Mouse (Mus musculus) embryonic facial prominence, embryonic 13.5 days (tissue): ENCODE results near the gene Lsm14b. TPM values are rescaled to one million over a fixed set of nuclear protein-coding genes. Genes with fewer than 3 reads are reported as not detected.

ENCODE experiments used
- ATAC-seq: fragments of 200-750 bp; cut with Nextera tagmentation; 2 replicates; pipeline ENCODE4 v1.8.0; 2017; ENCODE audit warnings: low read depth; ENCODE audit not compliant: insufficient number of reproducible peaks, insufficient read depth, low FRiP score, low TSS enrichment
- H3K27ac ChIP-seq: fragments of 300-500 bp; sonication (generic); 2 replicates; pipeline ENCODE4 v1.5.1; 2015; ENCODE audit warnings: moderate library complexity, mild to moderate bottlenecking, inconsistent platforms
- H3K27me3 ChIP-seq: fragments of 300-500 bp; sonication (generic); 2 replicates; pipeline ENCODE4 v1.6.1; 2015; ENCODE audit warnings: mild to moderate bottlenecking, inconsistent platforms
- H3K36me3 ChIP-seq: fragments of 300-500 bp; sonication (generic); 2 replicates; pipeline ENCODE4 v1.6.1; 2015; ENCODE audit warnings: mild to moderate bottlenecking, inconsistent platforms
- H3K4me1 ChIP-seq: fragments of 300-500 bp; sonication (generic); 2 replicates; pipeline ENCODE4 v1.6.1; 2015; ENCODE audit warnings: inconsistent platforms
- H3K4me2 ChIP-seq: fragments of 300-500 bp; sonication (generic); 2 replicates; pipeline ENCODE4 v1.6.1; 2015; ENCODE audit warnings: moderate library complexity, mild to moderate bottlenecking, inconsistent platforms
- H3K4me3 ChIP-seq: fragments of 300-500 bp; sonication (generic); 2 replicates; pipeline ENCODE4 v1.5.1; 2015; ENCODE audit warnings: mild to moderate bottlenecking, inconsistent platforms
- H3K9ac ChIP-seq: fragments of 300-500 bp; sonication (generic); 2 replicates; pipeline ENCODE4 v1.6.1; 2015; ENCODE audit warnings: mild to moderate bottlenecking, inconsistent platforms
- H3K9me3 ChIP-seq: fragments of 300-500 bp; sonication (generic); 2 replicates; pipeline ENCODE4 v1.6.1; 2016; ENCODE audit warnings: inconsistent platforms
- WGBS: fragments of 180-500 bp; shearing (Covaris S2); methylation state at CpG from one replicate; pipeline ENCODE4 v1.1.7; 2015; ENCODE audit warnings: mixed read lengths; 5-methylcytosine and 5-hydroxymethylcytosine counted together
- polyA plus RNA-seq: library from polyadenylated mRNA; unstranded; fragments of >200 nt; fragmentation: Nextera tagmentation; extraction: Ambion mirVana; gene quantifications from 2 replicates; pipeline ENCODE4 v1.2.1, GENCODE M21; 2015

Gene Lsm14b
- polyA plus RNA-seq, 1 experiment from 2014 or later: 11.4 TPM

DNA sequence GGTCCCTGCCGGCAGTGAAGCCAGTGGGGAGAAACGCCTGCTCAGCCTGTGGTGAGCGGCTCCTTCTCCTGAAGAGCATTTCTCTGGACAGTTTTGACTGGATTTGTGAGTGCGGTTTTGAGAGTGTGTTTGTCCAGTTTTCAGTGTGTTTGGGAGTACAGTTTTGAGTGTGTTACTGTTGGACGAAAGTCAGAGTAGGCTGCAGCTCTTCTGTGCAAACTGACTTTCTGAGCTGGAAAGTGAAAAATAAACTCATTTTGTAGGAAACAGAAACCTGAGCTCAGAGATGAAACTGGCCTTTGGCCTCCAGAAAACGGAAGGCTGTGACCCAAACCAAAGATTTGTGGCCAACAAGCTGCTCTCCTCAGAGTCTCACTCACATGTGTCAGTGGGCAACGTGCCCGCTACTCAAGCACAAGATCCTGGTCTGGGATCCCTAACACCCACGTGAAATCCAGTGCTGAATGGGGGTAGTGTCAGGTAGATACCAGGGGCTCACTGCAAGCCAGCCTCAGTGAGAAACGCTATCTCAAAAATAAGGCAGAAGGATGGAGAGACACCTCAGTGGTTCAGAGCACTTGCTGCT is 38.3 kb upstream of the Lsm14b start:
- Histone ChIP-seq H3K9ac (no peak overlapping the region), H3K9me3 (no peaks in the 10 kb centered on the region), H3K4me2 (no peak overlapping the region), H3K4me3 (no peak overlapping the region), H3K27ac (no peak overlapping the region), H3K36me3 (no peaks in the 10 kb centered on the region), H3K4me1 (0 out of 2 replicates have a peak, but pooled peaks cover 5% of the 10 kb centered on the region), H3K27me3 (no peaks in the 10 kb centered on the region)
- 72% methylated on average over 10 of the region's 10 CpGs for whole genome bisulfite sequencing
- no peak for ATAC-seq

- no peak for ATAC-seq
- H3K4me1 ChIP-seq: 0 out of 2 replicates have a peak, but pooled peaks cover 5% of the 10 kb centered on the region
- no peak overlapping the region for H3K4me2 ChIP-seq
- no peaks in the 10 kb centered on the region for H3K27me3 ChIP-seq
- no peak overlapping the region for H3K9ac ChIP-seq
- no peak overlapping the region for H3K4me3 ChIP-seq
- WGBS: 74% methylated on average over 1 of the region's 1 CpGs
- H3K27ac ChIP-seq: no peak overlapping the region
- no peaks in the 10 kb centered on the region for H3K9me3 ChIP-seq
- no peaks in the 10 kb centered on the region for H3K36me3 ChIP-seq
Observed at GRCm38 (mm10) chr2:179989098-179989497, 35.7 kb upstream of the Lsm14b start.

DNA sequence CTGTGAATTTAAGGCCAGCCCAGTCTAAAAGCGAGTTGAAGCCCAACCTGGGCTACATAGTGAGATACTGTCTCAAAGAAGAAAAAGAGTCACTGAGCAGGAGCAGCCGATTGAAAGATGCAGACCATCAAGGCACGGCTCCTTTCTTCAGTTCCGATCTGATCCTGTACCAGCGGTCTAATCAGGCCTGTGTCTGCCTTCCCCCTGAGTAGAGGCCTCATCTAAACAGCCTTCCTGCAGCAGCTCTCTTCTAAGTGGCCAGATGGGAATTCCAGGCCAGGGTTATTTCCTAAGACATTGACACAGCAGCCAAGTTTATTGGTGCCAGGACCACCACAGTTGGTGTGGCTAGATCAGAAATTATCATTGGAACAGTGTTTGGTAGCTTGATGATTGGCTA is 31.7 kb upstream of the Lsm14b start:
- 83% methylated on average over 5 of the region's 5 CpGs for WGBS
- H3K4me1 ChIP-seq: no peaks in the 10 kb centered on the region
- no peak overlapping the region for H3K9ac ChIP-seq
- no peak for ATAC-seq
- no peaks in the 10 kb centered on the region for H3K9me3 ChIP-seq
- H3K4me3 ChIP-seq: no peak overlapping the region
- H3K4me2 ChIP-seq: no peak overlapping the region
- H3K27ac ChIP-seq: no peak overlapping the region
- H3K36me3 ChIP-seq: no peaks in the 10 kb centered on the region
- H3K27me3 ChIP-seq: no peaks in the 10 kb centered on the region

DNA sequence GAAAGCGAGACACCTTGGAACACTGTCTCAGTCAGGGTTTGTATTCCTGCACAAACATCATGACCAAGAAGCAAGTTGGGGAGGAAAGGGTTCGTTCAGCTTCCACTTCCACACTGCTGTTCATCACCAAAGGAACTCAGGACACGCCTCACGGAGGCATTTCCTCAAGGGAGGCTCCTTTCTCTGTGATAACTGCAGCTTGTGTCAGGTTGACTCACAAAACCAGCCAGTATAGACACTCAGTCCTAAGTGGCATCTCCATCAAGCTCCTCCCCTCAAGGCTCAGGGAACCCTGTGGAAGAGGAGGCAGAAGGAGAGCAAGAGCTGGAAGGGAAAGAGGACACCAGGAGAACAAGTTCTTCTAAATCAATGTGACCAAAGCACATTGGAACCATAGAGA is 26.4 kb upstream of the Lsm14b start:
- Histone ChIP-seq H3K4me3 (no peak overlapping the region), H3K27me3 (no peaks in the 10 kb centered on the region), H3K4me2 (no peak overlapping the region), H3K4me1 (no peaks in the 10 kb centered on the region), H3K36me3 (no peaks in the 10 kb centered on the region), H3K27ac (no peak overlapping the region), H3K9me3 (no peaks in the 10 kb centered on the region), H3K9ac (no peak overlapping the region)
- 80% methylated on average over 4 of the region's 4 CpGs for WGBS
- no peak for ATAC-seq

DNA sequence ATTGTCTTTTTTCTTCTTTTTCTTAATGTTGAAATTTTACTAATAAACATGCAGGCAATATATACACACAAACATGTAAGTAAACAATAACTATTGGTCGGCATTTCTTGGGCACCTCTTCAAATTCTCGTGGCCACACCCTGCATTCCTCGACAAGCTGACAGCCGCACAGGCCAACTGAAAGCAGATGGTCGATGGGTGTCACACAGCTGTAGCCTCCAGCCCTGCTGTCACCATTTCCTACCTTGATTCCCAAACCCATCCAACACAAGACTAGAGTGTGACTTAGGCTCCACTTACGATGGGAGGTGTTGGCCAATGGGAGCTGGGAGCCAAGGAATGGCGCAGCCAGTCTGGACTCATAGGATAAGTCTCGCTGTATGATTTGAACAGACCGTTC is 23.2 kb upstream of the Lsm14b start:
- WGBS: 81% methylated on average over 9 of the region's 9 CpGs

GRCm38 (mm10) chr2:180005656-180006351 is 19.0 kb upstream of the Lsm14b start:
- H3K27me3 ChIP-seq: peaks cover 8% of the 10 kb centered on the region; the same call in 1 of the 2 replicates
- no peaks in the 10 kb centered on the region for H3K4me1 ChIP-seq
- no peak overlapping the region for H3K9ac ChIP-seq
- no peak overlapping the region for H3K27ac ChIP-seq
- WGBS: 60% methylated on average over 5 of the region's 5 CpGs
- H3K36me3 ChIP-seq: no peaks in the 10 kb centered on the region
- no peak overlapping the region for H3K4me3 ChIP-seq
- ATAC-seq: no peak
- no peaks in the 10 kb centered on the region for H3K9me3 ChIP-seq
- H3K4me2 ChIP-seq: no peak overlapping the region

More for the DNA sequence above, 23.2 kb upstream of the Lsm14b start:
- H3K9me3 ChIP-seq: no peaks in the 10 kb centered on the region
- no peak for ATAC-seq
- no peaks in the 10 kb centered on the region for H3K36me3 ChIP-seq
- no peaks in the 10 kb centered on the region for H3K4me1 ChIP-seq
- no peak overlapping the region for H3K4me3 ChIP-seq
- no peak overlapping the region for H3K9ac ChIP-seq
- no peak overlapping the region for H3K27ac ChIP-seq
- H3K4me2 ChIP-seq: no peak overlapping the region
- peaks cover 8% of the 10 kb centered on the region; the same call in 1 of the 2 replicates for H3K27me3 ChIP-seq

- 44% methylated on average over 9 of the region's 9 CpGs for WGBS
- no peaks in the 10 kb centered on the region for H3K36me3 ChIP-seq
- no peak for ATAC-seq
Observed at GRCm38 (mm10) chr2:180006352-180007017, 18.3 kb upstream of the Lsm14b start.

GRCm38 (mm10) chr2:180010686-180011085 is 14.1 kb upstream of the Lsm14b start:
- WGBS: 89% methylated on average over 7 of the region's 7 CpGs
- no peaks in the 10 kb centered on the region for H3K36me3 ChIP-seq
- no peak overlapping the region for H3K27ac ChIP-seq
- no peak for ATAC-seq
- H3K9me3 ChIP-seq: no peaks in the 10 kb centered on the region
- H3K4me1 ChIP-seq: no peaks in the 10 kb centered on the region
- no peak overlapping the region for H3K4me3 ChIP-seq
- H3K4me2 ChIP-seq: no peak overlapping the region
- H3K9ac ChIP-seq: no peak overlapping the region
- peaks cover 8% of the 10 kb centered on the region; the same call in 1 of the 2 replicates for H3K27me3 ChIP-seq

More at GRCm38 (mm10) chr2:180006352-180007017, 18.3 kb upstream of the Lsm14b start:
- H3K27ac ChIP-seq: no peak overlapping the region
- H3K9ac ChIP-seq: no peak overlapping the region
- H3K4me1 ChIP-seq: no peaks in the 10 kb centered on the region
- no peak overlapping the region for H3K4me3 ChIP-seq
- H3K9me3 ChIP-seq: no peaks in the 10 kb centered on the region
- H3K27me3 ChIP-seq: peaks cover 8% of the 10 kb centered on the region; the same call in 1 of the 2 replicates
- H3K4me2 ChIP-seq: no peak overlapping the region

DNA sequence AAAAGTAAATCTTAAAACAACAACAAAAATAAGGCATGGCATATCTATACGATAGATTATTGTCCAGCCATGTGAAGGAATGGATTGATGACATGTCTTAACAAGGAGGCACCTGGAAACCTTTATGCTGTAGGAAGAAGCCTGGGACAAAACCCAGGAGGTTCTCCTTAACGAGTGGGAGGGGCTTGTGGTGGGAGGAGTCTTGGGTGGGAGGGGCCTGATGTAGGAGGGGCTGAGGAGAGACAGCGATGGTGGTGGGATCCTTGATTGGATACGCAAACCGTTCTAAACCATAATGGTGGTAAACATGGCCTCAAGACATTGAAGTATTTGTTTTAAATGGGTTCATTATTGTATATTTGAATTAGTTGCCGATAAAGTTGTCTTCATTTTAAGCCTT is 13.4 kb upstream of the Lsm14b start:
- no peak overlapping the region for H3K27ac ChIP-seq
- H3K4me3 ChIP-seq: no peak overlapping the region
- no peaks in the 10 kb centered on the region for H3K4me1 ChIP-seq
- H3K9ac ChIP-seq: no peak overlapping the region
- no peak overlapping the region for H3K4me2 ChIP-seq
- H3K36me3 ChIP-seq: no peaks in the 10 kb centered on the region
- ATAC-seq: no peak
- 81% methylated on average over 6 of the region's 6 CpGs for WGBS
- no peaks in the 10 kb centered on the region for H3K9me3 ChIP-seq
- H3K27me3 ChIP-seq: 0 out of 2 replicates have a peak, but pooled peaks cover 1% of the 10 kb centered on the region

DNA sequence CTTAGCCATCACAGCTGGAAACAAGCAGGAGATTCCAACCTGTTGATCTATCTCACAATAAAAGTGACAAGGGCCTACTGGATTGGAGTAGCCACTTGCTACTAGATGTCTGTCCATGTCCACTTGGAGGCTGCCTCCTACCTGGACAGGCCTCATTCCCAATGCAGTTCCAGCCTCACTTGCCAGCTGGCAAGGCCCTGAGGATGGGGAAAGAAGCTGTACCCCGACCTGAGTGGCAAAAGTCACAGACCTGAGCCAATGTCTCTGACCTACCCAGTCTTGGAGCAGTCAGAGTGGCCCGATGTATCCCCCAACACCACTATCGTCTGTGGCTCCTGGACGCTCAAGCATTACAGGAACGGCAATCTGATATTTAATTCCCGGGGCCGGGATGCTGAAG is 11.1 kb upstream of the Lsm14b start:
- ATAC-seq: no peak
- 90% methylated on average over 7 of the region's 7 CpGs for WGBS
- no peaks in the 10 kb centered on the region for H3K4me1 ChIP-seq

GRCm38 (mm10) chr2:180017632-180018031 is 7.2 kb upstream of the Lsm14b start:
- Histone ChIP-seq H3K4me1 (no peaks in the 10 kb centered on the region), H3K27me3 (peaks cover 16% of the 10 kb centered on the region), H3K9ac (no peak overlapping the region), H3K27ac (no peak overlapping the region), H3K9me3 (no peaks in the 10 kb centered on the region), H3K4me2 (no peak overlapping the region), H3K4me3 (no peak overlapping the region), H3K36me3 (no peaks in the 10 kb centered on the region)
- ATAC-seq: no peak
- WGBS: 49% methylated on average over 4 of the region's 4 CpGs

More for the DNA sequence above, 11.1 kb upstream of the Lsm14b start:
- H3K9ac ChIP-seq: no peak overlapping the region
- H3K36me3 ChIP-seq: no peaks in the 10 kb centered on the region
- no peaks in the 10 kb centered on the region for H3K9me3 ChIP-seq
- H3K4me3 ChIP-seq: no peak overlapping the region
- H3K4me2 ChIP-seq: no peak overlapping the region
- no peak overlapping the region for H3K27ac ChIP-seq
- no peaks in the 10 kb centered on the region for H3K27me3 ChIP-seq

- Histone ChIP-seq H3K36me3 (no peaks in the 10 kb centered on the region), H3K9ac (no peak overlapping the region), H3K4me2 (no peak overlapping the region), H3K4me1 (no peaks in the 10 kb centered on the region), H3K9me3 (no peaks in the 10 kb centered on the region), H3K27me3 (peaks cover 26% of the 10 kb centered on the region), H3K4me3 (no peak overlapping the region), H3K27ac (no peak overlapping the region)
- no peak for ATAC-seq
- WGBS: 79% methylated on average over 9 of the region's 9 CpGs
Observed at GRCm38 (mm10) chr2:180018573-180018972, 6.2 kb upstream of the Lsm14b start.
